Mouse (Mus musculus): ENCODE data around the gene Aldh16a1. TPM values are rescaled to one million over a fixed set of nuclear protein-coding genes. Genes with fewer than 3 reads are reported as not detected.

Aldh16a1 gene
- polyA plus RNA-seq, 2 experiments, result 17.9 to 23.1 TPM

- 5% methylated on average over 23 of the region's 24 CpGs for WGBS (ENCODE audit: insufficient replicate concordance)
- Histone ChIP-seq H3K27ac (no peak overlapping the region), H3K4me2 (ENCODE audit: low read depth) (no peak overlapping the region), H3K4me1 (replicated peaks; ENCODE audit: control insufficient read depth in 2 of 2, insufficient read depth in 2 of 2, low read length in 1 of 2) (no peaks in the 10 kb centered on the region), H3K4me3 (ENCODE audit: insufficient read depth in 1 of 2, low read depth in 2 of 2, low read length in 2 of 2) (no peak overlapping the region), H3K9ac (replicated peaks) (no peak overlapping the region), H3K9me3 (ENCODE audit: control insufficient read depth, low read length) (peaks cover 4% of the 10 kb centered on the region; the same call in 1 of the 2 replicates), H3K27me3 (ENCODE audit: control insufficient read depth, insufficient read depth, low read length) (peaks cover 61% of the 10 kb centered on the region), H3K36me3 (replicated peaks; ENCODE audit: control insufficient read depth, insufficient read depth, low read depth) (no peaks in the 10 kb centered on the region)
- DNase-seq (ENCODE audit: low read depth in 3 of 3, low spot score in 3 of 3) (no peak), ATAC-seq (ENCODE audit: insufficient read depth) (no peak)
- TF ChIP-seq EP300 (IDR thresholded peaks at IDR 0.05; ENCODE audit: low read depth), result no peak
- TF ChIP-seq CTCF (IDR thresholded peaks at IDR 0.05; ENCODE audit: low read depth), result no peak
Measured at GRCm38 (mm10) chr7:45168656-45169055, 14.3 kb upstream of the Aldh16a1 start.

DNA sequence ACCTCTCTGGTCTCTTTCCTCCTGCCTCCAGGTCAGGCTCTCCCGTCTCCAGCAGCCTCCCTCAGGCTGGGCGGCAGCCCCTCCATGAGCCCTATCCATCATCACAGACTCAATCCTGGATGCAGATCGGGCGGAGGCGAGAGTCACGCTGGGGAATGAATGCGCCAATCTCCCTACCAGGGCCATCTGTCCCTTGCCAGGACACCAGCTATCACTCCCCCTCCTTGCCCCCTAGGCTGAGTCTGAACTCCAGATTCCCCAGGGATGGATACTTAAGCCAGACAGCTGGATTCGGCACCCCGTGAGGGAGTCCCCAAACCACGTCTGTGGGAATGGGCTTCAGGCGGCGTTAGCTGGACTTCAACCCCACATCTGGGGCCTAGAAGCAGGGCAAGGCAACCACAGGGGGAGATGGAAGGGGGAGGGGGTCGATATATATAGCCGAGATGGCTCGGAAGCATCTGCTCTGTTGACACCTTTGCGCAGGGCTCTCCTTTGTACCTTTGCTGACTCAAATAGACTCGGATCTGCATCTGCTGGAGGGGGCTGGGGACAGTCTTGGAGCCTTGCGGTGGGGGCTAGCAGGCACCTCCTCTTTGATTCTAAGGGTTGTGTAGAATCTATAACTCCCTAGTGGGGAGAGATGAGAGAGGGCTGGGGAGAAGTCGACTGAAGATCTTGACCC is 13.5 kb upstream of the Aldh16a1 start:
- no peaks in the 10 kb centered on the region for H3K4me1 ChIP-seq (replicated peaks; ENCODE audit: control insufficient read depth in 2 of 2, insufficient read depth in 2 of 2, low read length in 1 of 2)
- H3K9ac ChIP-seq (replicated peaks), result no peak overlapping the region
- TF ChIP-seq EP300 (IDR thresholded peaks at IDR 0.05; ENCODE audit: low read depth) (no peak), CTCF (IDR thresholded peaks at IDR 0.05; ENCODE audit: low read depth) (no peak)
- no peak overlapping the region for H3K4me2 ChIP-seq (ENCODE audit: low read depth)
- peaks cover 4% of the 10 kb centered on the region; the same call in 1 of the 2 replicates for H3K9me3 ChIP-seq (ENCODE audit: control insufficient read depth, low read length)
- H3K4me3 ChIP-seq (ENCODE audit: insufficient read depth in 1 of 2, low read depth in 2 of 2, low read length in 2 of 2), result no peak overlapping the region
- H3K27me3 ChIP-seq (ENCODE audit: control insufficient read depth, insufficient read depth, low read length), result peaks cover 68% of the 10 kb centered on the region
- ATAC-seq (ENCODE audit: insufficient read depth) (no peak), DNase-seq (ENCODE audit: low read depth in 3 of 3, low spot score in 3 of 3) (no peak)
- no peak overlapping the region for H3K27ac ChIP-seq
- WGBS (ENCODE audit: insufficient replicate concordance), result 5% methylated on average over 19 of the region's 19 CpGs
- H3K36me3 ChIP-seq (replicated peaks; ENCODE audit: control insufficient read depth, insufficient read depth, low read depth), result no peaks in the 10 kb centered on the region

DNA sequence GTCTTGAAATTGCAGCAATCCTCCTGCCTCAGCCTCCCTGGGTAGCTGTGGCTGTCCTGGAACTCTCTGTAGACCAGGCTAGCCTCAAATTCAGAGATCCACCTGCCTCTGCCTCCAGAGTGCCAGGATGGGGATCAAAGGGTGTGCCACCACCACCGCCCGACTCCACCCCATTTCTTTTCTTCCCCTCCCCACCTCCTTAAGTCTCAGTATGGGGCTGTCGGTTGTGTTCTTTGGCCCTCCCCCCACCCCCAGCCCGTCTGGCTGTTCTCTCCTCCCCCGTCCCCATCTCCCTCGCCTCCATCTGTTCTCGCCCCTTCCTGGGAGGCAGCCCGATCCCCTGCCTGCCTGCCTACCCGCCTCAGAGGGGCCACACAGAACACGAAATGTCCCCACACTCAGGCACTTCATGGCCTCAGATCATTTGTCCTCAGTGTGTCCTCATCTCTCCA is 12.6 kb upstream of the Aldh16a1 start:
- peaks cover 75% of the 10 kb centered on the region for H3K27me3 ChIP-seq (ENCODE audit: control insufficient read depth, insufficient read depth, low read length)
- 17% methylated on average over 10 of the region's 10 CpGs for WGBS (ENCODE audit: insufficient replicate concordance)

DNA sequence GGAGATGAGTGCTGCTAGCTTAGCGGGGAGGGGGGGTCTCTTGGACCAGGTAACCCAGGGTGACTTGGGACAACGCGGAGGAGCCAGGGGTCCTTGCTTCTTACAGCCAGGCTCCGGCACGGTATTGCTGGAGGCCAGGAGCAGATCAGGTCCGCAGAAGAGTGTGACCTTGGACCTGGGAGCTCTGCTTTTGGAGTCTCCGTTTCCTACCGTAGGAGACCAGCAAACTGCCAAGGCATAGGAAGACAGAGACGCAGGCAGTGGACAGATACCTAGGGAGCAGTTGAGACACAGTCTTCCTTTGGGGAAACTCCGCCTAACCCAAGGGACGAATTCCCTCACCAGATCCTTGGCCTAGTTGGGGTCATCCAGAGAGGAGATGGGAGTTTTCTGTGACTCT is 11.3 kb upstream of the Aldh16a1 start:
- 43% methylated on average over 11 of the region's 11 CpGs for WGBS (ENCODE audit: insufficient replicate concordance)

More for the DNA sequence above, 12.6 kb upstream of the Aldh16a1 start:
- ATAC-seq (ENCODE audit: insufficient read depth) (no peak), DNase-seq (ENCODE audit: low read depth in 3 of 3, low spot score in 3 of 3) (no peak)
- H3K9ac ChIP-seq (replicated peaks), result no peak overlapping the region
- H3K4me2 ChIP-seq (ENCODE audit: low read depth), result no peak overlapping the region
- no peak overlapping the region for H3K27ac ChIP-seq
- peaks cover 4% of the 10 kb centered on the region; the same call in 1 of the 2 replicates for H3K9me3 ChIP-seq (ENCODE audit: control insufficient read depth, low read length)
- H3K4me3 ChIP-seq (ENCODE audit: insufficient read depth in 1 of 2, low read depth in 2 of 2, low read length in 2 of 2), result no peak overlapping the region
- TF ChIP-seq EP300 (IDR thresholded peaks at IDR 0.05; ENCODE audit: low read depth), result no peak
- TF ChIP-seq CTCF (IDR thresholded peaks at IDR 0.05; ENCODE audit: low read depth), result no peak
- no peaks in the 10 kb centered on the region; a peak in 1 of 4 replicates for H3K4me1 ChIP-seq (replicated peaks; ENCODE audit: control insufficient read depth in 2 of 2, insufficient read depth in 2 of 2, low read length in 1 of 2)
- no peaks in the 10 kb centered on the region for H3K36me3 ChIP-seq (replicated peaks; ENCODE audit: control insufficient read depth, insufficient read depth, low read depth)

DNA sequence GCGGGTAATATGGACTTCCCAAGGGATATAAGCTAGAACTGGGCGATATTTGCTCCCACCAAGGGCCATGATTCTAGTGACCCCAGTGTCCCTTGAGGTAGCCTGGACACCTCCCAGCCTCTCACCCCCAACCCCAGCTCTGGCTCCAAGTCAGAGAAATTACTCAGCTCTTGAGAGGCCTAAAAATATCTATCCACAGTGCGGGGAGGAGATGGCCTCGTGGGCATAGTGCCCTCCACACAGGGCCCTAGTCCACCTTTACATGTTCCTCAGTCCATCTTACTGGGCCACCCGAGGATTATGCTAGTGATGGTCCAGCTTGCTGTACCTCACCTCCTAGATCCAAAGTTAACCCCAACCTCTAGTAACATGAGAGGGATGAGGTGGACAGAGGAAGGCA is 10.4 kb upstream of the Aldh16a1 start:
- H3K9me3 ChIP-seq (ENCODE audit: control insufficient read depth, low read length), result peaks cover 4% of the 10 kb centered on the region; the same call in 1 of the 2 replicates
- WGBS (ENCODE audit: insufficient replicate concordance), result 45% methylated on average over 5 of the region's 5 CpGs
- H3K27me3 ChIP-seq (ENCODE audit: control insufficient read depth, insufficient read depth, low read length), result peaks cover 72% of the 10 kb centered on the region
- no peaks in the 10 kb centered on the region for H3K36me3 ChIP-seq (replicated peaks; ENCODE audit: control insufficient read depth, insufficient read depth, low read depth)
- H3K4me3 ChIP-seq (ENCODE audit: insufficient read depth in 1 of 2, low read depth in 2 of 2, low read length in 2 of 2), result no peak overlapping the region
- DNase-seq (ENCODE audit: low read depth in 3 of 3, low spot score in 3 of 3), result no peak
- H3K9ac ChIP-seq (replicated peaks), result no peak overlapping the region
- H3K27ac ChIP-seq, result no peak overlapping the region
- ATAC-seq (ENCODE audit: insufficient read depth), result no peak
- TF ChIP-seq EP300 (IDR thresholded peaks at IDR 0.05; ENCODE audit: low read depth) (no peak), CTCF (IDR thresholded peaks at IDR 0.05; ENCODE audit: low read depth) (no peak)
- no peak overlapping the region for H3K4me2 ChIP-seq (ENCODE audit: low read depth)
- H3K4me1 ChIP-seq (replicated peaks; ENCODE audit: control insufficient read depth in 2 of 2, insufficient read depth in 2 of 2, low read length in 1 of 2), result peaks cover 2 to 3% of the 10 kb centered on the region in 2 experiments; a peak in 1 of 4 replicates

More for the DNA sequence above, 11.3 kb upstream of the Aldh16a1 start:
- TF ChIP-seq CTCF (IDR thresholded peaks at IDR 0.05; ENCODE audit: low read depth), result no peak
- no peak for TF ChIP-seq EP300 (IDR thresholded peaks at IDR 0.05; ENCODE audit: low read depth)
- Histone ChIP-seq H3K36me3 (replicated peaks; ENCODE audit: control insufficient read depth, insufficient read depth, low read depth) (no peaks in the 10 kb centered on the region), H3K9ac (replicated peaks) (no peak overlapping the region), H3K4me1 (replicated peaks; ENCODE audit: control insufficient read depth in 2 of 2, insufficient read depth in 2 of 2, low read length in 1 of 2) (peaks cover 2 to 3% of the 10 kb centered on the region in 2 experiments; a peak in 1 of 4 replicates), H3K27ac (no peak overlapping the region), H3K9me3 (ENCODE audit: control insufficient read depth, low read length) (peaks cover 4% of the 10 kb centered on the region; the same call in 1 of the 2 replicates), H3K4me2 (ENCODE audit: low read depth) (no peak overlapping the region), H3K4me3 (ENCODE audit: insufficient read depth in 1 of 2, low read depth in 2 of 2, low read length in 2 of 2) (no peak overlapping the region), H3K27me3 (ENCODE audit: control insufficient read depth, insufficient read depth, low read length) (peaks cover 72% of the 10 kb centered on the region)
- ATAC-seq (ENCODE audit: insufficient read depth) (no peak), DNase-seq (ENCODE audit: low read depth in 3 of 3, low spot score in 3 of 3) (no peak)
